Mouse (Mus musculus) cerebellum, adult 2 months (tissue): Measurements from ENCODE around the gene Mgat4b. TPM values are rescaled to one million over a fixed set of nuclear protein-coding genes. Genes with fewer than 3 reads are reported as not detected.
A peak's percentile ranks its signal among the peaks of the same experiment; 100 is the strongest.

Experiments used
- DNase-seq, 2 experiments: peaks; one replicate each; pipeline ENCODE4 v3.0.0; 2021
- H3K27ac ChIP-seq: fragments of 200-500 bp; 2 replicates; pipeline ENCODE4 v1.5.1; 2012; ENCODE audit warnings: low read length, control low read depth, inconsistent platforms; ENCODE audit not compliant: insufficient read depth
- H3K27me3 ChIP-seq: fragments of 200-500 bp; 2 replicates; pipeline ENCODE4 v1.6.1; 2012; ENCODE audit warnings: inconsistent platforms, mild to moderate bottlenecking, low read length, moderate library complexity; ENCODE audit not compliant: control insufficient read depth, insufficient read depth
- H3K4me1 ChIP-seq: fragments of 200-500 bp; 2 replicates; pipeline ENCODE4 v1.6.1; 2011; ENCODE audit warnings: low read length; ENCODE audit not compliant: control insufficient read depth, insufficient read depth
- H3K4me3 ChIP-seq: fragments of 200-500 bp; replicated peaks from 2 replicates; pipeline ENCODE3; 2011; ENCODE audit warnings: mild to moderate bottlenecking, low read depth, low read length, control low read depth; ENCODE audit not compliant: insufficient read depth
- CTCF ChIP-seq: fragments of 200-500 bp; IDR thresholded peaks from 2 replicates; pipeline ENCODE4 v1.5.1; 2011; ENCODE audit warnings: low read depth, mild to moderate bottlenecking, control low read depth, low read length, moderate library complexity, borderline replicate concordance; ENCODE audit not compliant: insufficient read depth
- POLR2A ChIP-seq: fragments of 200-500 bp; IDR thresholded peaks from 2 replicates; pipeline ENCODE4 v1.6.1; 2011; ENCODE audit warnings: low read length, control low read depth, borderline replicate concordance; ENCODE audit not compliant: insufficient read depth
- WGBS: fragments of 180-500 bp; shearing (Covaris S2); methylation state at CpG from one replicate; pipeline ENCODE4 v1.1.7; 2018; 5-methylcytosine and 5-hydroxymethylcytosine counted together
- polyA plus RNA-seq: library from polyadenylated mRNA; depleted of rRNA; stranded (reverse); fragments of >200 nt; gene quantifications from 2 replicates; pipeline ENCODE4 v1.2.3, GENCODE M21; 2012

Gene Mgat4b
- polyA plus RNA-seq, 1 experiment, result 65.1 TPM

GRCm38 (mm10) chr11:50223783-50224662 lies 13.3 kb downstream of the Mgat4b start:
- Histone ChIP-seq H3K27ac (peak overlapping the region; percentile 75), H3K4me1 (peaks cover 21% of the 10 kb centered on the region), H3K27me3 (no peaks in the 10 kb centered on the region), H3K4me3 (peak overlapping the region; percentile 77)
- TF ChIP-seq CTCF, result no peak
- TF ChIP-seq POLR2A, result no peak
- DNase-seq, result no peak
- WGBS, result 5% methylated on average over 17 of the region's 17 CpGs

GRCm38 (mm10) chr11:50224671-50225530 lies 14.2 kb downstream of the Mgat4b start:
- TF ChIP-seq CTCF (0 out of 2 replicates have a peak, but pooled peaks have one; percentile 1), POLR2A (peak; percentile 47)
- no peaks in the 10 kb centered on the region for H3K27me3 ChIP-seq
- peak; percentile 91 to 93 for DNase-seq
- WGBS, result under 1% methylated on average over 70 of the region's 70 CpGs
- H3K4me3 ChIP-seq, result peak overlapping the region; percentile 77
- peaks cover 28% of the 10 kb centered on the region for H3K4me1 ChIP-seq
- H3K27ac ChIP-seq, result peak overlapping the region; percentile 91

DNA sequence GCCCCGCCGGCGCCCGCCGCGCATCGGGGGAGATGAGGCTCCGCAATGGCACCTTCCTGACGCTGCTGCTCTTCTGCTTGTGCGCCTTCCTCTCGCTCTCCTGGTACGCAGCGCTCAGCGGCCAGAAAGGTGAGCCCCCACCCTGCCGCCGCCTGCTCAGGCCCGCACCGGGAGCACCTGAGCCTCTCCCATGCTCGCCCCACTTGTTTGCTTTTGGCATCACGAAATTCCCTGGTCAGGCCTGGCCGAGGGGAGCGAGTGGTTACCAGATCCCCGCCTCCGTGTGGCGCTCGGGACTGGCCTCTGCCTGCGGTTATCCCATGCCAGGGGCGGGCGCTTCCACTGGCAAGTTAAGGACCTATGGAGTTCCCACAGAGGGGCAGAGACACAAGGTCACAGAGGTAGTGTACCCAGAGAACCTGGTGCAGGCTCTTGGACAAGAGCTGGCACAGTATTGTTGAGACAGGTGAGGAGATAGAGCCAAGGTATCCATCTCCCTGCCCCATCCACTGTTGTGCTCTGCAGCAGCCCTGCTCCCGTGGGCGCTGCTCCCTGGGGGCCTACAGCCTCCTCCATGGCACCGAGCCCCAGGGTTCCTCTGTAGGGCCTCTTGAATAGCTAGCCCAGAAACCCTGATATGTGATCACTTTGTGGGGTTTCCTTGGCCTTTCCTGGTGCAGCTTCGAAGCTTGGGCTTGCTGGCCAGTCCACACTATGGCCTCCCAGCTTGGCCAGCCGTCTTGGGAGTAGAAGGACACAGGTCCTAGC lies 15.1 kb downstream of the Mgat4b start:
- peak; percentile 68 to 75 for DNase-seq
- H3K4me3 ChIP-seq, result peak overlapping the region; percentile 77
- no peak for TF ChIP-seq POLR2A
- TF ChIP-seq CTCF, result no peak
- peak overlapping the region; percentile 91 for H3K27ac ChIP-seq
- under 1% methylated on average over 34 of the region's 34 CpGs for WGBS
- H3K4me1 ChIP-seq, result peaks cover 36% of the 10 kb centered on the region
- no peaks in the 10 kb centered on the region for H3K27me3 ChIP-seq

DNA sequence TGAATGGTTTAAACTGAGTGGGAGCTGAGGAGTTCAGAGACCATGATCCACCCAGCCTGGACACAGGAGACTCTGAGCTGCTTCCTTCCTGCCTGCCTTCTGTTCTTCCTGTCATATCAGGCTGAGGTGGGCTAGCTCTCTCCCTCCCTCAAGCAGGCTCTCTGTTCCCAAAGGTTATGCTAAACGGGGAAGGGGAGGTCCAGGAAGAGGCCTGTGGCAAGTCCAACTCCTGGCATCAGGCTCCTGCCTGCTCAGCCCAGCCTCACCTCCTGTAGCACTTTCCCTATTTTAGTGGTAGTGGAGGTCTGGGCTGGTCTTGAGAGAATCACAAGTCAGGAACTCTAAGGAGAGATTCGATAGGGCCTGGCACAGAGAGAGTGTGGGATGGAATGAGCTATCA lies 15.7 kb downstream of the Mgat4b start:
- peak overlapping the region; percentile 91 for H3K27ac ChIP-seq
- peaks cover 39% of the 10 kb centered on the region for H3K4me1 ChIP-seq
- WGBS, result 10% methylated on average over 2 of the region's 2 CpGs
- TF ChIP-seq POLR2A (no peak), CTCF (no peak)
- peak overlapping the region; percentile 77 for H3K4me3 ChIP-seq
- DNase-seq, result no peak
- no peaks in the 10 kb centered on the region for H3K27me3 ChIP-seq

DNA sequence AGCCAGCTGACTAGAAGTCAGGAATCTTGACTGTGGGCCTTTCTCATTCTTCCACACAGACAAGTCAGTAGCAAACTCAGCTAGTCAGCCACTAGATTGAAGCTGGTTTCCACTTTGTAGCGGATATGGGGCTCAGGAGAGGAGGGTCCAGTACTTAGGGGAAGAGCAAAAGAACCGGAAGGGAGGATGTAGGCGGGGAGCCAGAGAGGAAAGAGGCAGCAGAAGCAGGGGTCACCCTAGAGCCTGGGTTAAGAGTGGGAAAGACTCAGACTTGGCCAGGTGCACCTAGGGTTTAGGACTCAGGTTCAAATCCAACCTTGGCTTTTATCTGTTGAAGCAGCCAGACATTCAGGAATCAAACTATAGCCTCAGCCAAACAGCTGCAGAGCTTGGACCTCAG lies 16.5 kb downstream of the Mgat4b start:
- H3K4me1 ChIP-seq, result peaks cover 39% of the 10 kb centered on the region
- WGBS, result 61% methylated on average over 3 of the region's 3 CpGs
- H3K4me3 ChIP-seq, result peak overlapping the region; percentile 77

GRCm38 (mm10) chr11:50227736-50228135 lies 17.0 kb downstream of the Mgat4b start:
- DNase-seq, result peak; percentile 81 to 90
- Histone ChIP-seq H3K27ac (peak overlapping the region; percentile 91; the same call in 1 of the 2 replicates), H3K4me3 (peak overlapping the region; percentile 21), H3K4me1 (peaks cover 39% of the 10 kb centered on the region), H3K27me3 (no peaks in the 10 kb centered on the region)
- TF ChIP-seq CTCF, result no peak
- no peak for TF ChIP-seq POLR2A
- 8% methylated on average over 4 of the region's 4 CpGs for WGBS

More for the DNA sequence above, 16.5 kb downstream of the Mgat4b start:
- Histone ChIP-seq H3K27ac (peak overlapping the region; percentile 91; the same call in 1 of the 2 replicates), H3K27me3 (no peaks in the 10 kb centered on the region)
- TF ChIP-seq POLR2A (no peak), CTCF (no peak)
- DNase-seq, result no peak

DNA sequence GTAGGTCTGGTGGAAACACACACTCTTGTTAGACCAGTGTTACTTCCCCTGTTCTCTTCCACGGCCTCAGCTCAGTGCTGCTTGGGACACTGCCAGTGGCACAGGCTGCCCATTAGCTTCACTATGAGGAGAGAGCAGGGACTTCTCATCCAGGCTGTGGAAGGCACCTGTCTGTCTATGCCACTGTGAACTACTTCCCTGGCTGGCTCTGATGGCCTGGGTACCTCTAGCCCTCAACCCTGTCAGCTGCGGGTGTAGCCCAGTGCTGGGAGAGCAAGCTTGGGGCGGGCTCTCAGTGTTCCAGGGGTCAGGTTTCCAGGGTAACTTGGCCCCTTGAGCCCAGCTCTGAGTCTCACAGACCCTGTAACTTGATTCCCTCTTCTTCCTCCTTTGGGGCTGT lies 18.1 kb downstream of the Mgat4b start:
- Histone ChIP-seq H3K27me3 (no peaks in the 10 kb centered on the region), H3K4me1 (peaks cover 39% of the 10 kb centered on the region), H3K27ac (peak overlapping the region; percentile 60), H3K4me3 (peak overlapping the region; percentile 23)
- DNase-seq, result peak; percentile 70 to 74
- 24% methylated on average over 3 of the region's 3 CpGs for WGBS
- TF ChIP-seq POLR2A, result no peak
- no peak for TF ChIP-seq CTCF
